Mouse (Mus musculus) heart, adult 2 months (tissue): ENCODE data around the gene Ndufs3.

Experiments used
- CTCF ChIP-seq: fragments of 200-600 bp; IDR thresholded peaks from 2 replicates; pipeline ENCODE4 v1.8.1; 2022; ENCODE audit warnings: antibody characterized with exemption, mild to moderate bottlenecking, moderate library complexity
- POLR2A ChIP-seq: fragments of 200-500 bp; IDR thresholded peaks from 2 replicates; pipeline ENCODE4 v1.6.1; 2011; ENCODE audit warnings: mild to moderate bottlenecking, low read depth, low read length, control low read depth; ENCODE audit not compliant: insufficient read depth

GRCm38 (mm10) chr2:90871180-90871961 lies 33.3 kb downstream of the Ndufs3 start:
- TF ChIP-seq POLR2A, result no peak
- TF ChIP-seq CTCF, result no peak
